Mouse (Mus musculus): ENCODE results near the gene Selenon.
"Not testable (repeated sequence)": the region's sequence is repeated elsewhere in the genome, so short reads cannot be mapped to it uniquely, and the experiment has no call there.

Gene Selenon

GRCm38 (mm10) chr4:134505966-134506594 is 45.9 kb downstream of the Selenon start:
- no peak for DNase-seq (ENCODE audit: low spot score)

DNA sequence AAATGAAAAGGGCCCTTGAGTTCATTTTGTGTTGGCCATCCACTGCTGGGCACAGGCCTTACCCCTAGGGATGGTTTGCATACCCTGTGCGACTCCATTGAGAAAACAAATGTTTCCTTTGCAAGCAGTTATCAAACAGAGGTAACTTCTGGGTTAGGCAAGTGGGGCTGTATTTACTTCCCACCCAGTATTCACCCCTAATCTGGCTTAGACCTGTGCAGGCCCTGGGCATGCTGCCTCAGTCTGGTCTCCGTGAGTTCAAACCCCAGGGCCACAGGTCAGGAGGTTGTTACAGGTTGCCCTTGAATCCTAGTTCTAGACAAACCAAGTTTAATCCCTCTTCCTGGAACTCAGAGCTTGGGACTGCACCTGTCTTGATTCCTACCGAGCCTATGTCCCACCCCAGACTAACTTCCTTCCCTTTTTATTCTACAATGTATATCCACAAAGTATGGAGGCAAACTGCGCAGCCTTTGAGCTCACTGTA is 46.6 kb downstream of the Selenon start:
- no peak for DNase-seq (ENCODE audit: low spot score)

DNA sequence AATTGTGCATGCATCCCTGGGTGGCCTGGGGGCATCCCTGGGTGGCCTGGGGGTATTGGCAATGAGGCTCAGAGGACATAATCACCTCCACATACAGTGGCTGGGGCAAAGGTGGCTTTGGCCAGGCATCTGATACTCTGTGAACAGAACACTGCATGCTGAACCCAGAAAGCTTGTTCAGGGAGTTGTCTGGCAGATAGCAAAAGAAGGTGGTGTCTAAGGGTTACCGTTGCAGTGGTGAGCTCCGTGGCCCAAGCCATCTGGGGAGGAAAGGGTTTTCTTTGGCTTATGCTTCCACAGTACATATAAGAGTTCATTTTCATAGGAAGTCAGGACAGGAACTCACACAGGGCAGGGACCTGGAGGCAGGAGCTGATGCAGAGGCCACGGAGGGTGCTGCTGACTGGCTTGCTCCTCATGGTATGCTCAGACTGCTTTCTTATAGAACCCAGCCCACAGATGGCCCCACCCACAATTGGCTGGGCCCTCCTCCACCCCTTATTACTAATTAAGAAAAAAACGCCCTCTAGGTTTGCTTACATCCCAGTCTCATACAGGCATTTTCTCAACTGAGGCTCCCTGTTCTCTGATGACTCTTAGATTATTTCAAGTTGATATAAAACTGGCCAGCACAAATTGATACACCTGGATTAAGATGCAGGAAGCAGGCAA is 48.1 kb downstream of the Selenon start:
- DNase-seq (ENCODE audit: low spot score): no peak

DNA sequence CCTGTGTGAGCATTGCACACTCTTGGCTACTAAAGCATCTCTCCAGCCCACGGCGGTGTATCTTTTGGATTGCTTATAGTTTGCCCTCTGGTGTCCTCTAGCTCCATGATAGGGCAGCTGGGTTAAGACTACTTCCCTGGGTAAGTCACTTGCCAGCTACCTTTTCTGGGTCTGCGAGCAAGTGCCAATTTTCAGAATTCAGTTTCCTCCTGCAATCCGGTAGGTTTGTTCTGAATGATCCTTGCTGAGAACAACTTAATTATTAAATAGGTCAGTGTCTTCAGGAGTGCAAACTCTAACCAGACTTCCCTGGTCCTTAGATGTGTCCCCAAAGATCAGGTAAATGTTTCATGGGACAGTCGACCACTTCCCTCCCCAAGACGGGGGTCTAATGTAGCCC is 50.9 kb downstream of the Selenon start:
- no peak for DNase-seq (ENCODE audit: low spot score)

DNA sequence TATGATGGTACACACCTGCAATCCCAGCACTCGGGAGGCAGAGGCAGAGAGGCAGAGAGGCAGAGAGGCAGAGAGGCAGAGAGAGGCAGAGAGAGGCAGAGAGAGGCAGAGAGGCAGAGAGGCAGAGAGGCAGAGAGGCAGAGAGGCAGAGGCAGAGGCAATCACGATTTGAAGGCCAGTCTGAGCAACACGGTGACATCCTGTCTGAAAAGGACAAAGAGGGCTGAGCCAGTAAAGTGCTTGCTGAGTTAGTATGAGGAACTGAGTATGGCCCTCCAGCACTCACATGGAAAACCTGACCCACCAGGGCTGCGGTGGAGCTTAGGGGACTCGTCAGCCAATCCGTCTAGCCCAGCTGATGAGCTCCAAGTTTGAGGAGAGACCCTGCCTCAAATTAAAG is 53.0 kb downstream of the Selenon start:
- not testable (repeated sequence) for DNase-seq (ENCODE audit: low spot score)

- no peak for DNase-seq (ENCODE audit: low spot score)
Measured at GRCm38 (mm10) chr4:134497986-134498731, 53.8 kb downstream of the Selenon start.

GRCm38 (mm10) chr4:134497223-134497622 is 54.7 kb downstream of the Selenon start:
- DNase-seq (ENCODE audit: low spot score): no peak

DNA sequence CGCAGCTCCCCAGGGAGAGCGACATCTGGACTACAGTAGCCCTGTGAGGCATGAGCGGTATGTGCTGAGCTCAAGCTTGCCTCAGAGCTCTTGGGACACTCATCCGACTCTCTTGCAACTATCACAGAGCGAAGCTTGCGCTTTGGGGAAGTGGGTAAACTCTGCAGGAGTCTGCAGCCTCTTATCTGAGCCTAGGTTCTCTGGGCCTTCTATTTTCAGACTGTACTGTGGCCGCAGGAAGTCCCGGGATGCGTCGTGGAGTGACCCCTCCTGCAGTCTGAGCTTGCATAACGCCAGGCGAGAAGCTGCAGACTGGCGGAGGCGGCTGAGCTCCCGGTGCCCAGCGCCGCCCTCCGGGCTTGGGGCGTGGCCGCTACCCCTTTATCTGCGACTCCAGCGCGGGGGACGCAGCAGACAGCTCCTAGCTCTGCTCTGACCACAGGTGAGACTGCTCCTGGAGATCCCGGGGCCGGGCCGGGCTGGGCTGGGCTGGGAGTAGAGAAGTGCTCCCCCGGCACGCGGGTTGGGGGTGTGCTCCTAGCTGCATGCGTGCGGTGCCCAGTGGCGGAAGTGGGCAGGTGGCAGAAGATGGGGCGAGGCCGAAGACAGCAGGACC is 55.3 kb downstream of the Selenon start, which contains the start of gene Paqr7:
Gene Paqr7, plus strand, starts transcription at position 103 of the 616 bp plus-strand sequence.
- DNase-seq (ENCODE audit: low spot score): no peak

GRCm38 (mm10) chr4:134495546-134495923 is 56.4 kb downstream of the Selenon start:
- no peak for DNase-seq (ENCODE audit: low spot score)

DNA sequence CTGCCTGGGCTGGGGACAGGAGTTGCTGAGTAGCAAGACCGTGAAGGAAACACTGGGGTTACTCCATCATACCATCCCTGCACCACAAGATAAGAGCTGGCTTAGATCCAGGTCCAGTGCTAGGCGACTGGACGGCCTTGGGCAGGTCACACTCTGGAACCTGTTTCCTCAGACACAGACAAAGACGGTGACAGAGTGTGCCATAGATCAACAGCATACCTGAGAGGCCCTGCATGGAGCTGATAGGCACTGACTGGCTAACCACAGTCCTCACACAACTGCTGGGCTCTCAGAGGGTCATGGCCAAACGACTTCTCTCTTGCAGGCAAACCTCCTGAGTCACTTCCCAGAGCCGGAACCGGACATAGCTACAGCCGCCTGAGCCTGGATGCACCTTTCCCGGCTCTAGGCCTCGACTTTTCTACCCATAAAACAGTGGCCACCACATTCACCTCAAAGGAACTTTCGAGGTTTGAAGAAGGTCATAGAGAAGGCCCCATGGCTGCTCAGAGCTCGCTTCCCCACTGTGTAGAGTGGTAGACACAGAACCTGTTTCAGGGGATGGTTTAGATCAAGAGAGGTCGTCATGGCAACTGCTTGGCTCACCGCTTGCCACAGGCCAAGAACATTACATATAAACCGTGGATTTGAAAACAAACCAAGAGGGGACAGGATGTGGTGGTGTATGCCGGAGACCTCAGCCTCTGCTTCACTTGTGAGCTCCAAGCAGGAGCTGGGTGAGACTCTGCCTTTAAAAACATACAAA is 57.0 kb downstream of the Selenon start:
- DNase-seq (ENCODE audit: low spot score): no peak

GRCm38 (mm10) chr4:134494161-134494560 is 57.8 kb downstream of the Selenon start:
- DNase-seq (ENCODE audit: low spot score): not testable (repeated sequence)

- DNase-seq (ENCODE audit: low spot score): no peak
Measured at GRCm38 (mm10) chr4:134491716-134492115, 60.2 kb downstream of the Selenon start.

DNA sequence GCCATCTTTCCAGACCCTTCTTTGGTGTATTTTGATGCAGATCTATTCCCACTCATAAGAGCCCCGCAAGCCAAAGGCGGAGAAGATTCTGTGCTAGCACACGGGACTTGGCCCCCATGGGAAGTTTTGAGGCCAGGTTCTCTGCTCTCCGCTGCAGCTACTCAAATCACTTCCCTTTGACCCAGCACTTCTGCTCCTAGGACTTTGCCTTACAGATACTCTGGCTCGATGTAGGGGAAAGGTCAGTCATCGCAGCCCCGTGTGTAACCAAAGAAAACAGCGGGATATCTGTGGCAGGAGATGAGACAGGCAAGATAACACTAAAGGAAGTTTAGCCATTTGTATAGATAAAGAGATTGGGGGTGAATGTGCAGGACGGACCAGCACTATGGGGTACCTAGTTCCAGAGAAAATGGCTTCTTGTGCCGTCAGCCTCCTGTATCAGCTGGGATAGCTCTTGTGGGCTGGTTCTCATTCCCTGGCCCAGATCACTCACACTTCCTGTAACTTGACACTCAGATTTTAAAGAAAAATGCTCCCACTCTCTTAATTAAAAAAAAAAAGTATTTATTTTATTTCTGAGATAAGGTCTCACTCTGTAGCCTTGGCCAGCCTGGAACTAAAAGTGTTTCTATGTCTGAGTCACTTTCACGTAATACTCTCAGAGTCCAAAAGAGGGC is 61.8 kb downstream of the Selenon start:
- no peak for DNase-seq (ENCODE audit: low spot score)

- DNase-seq (ENCODE audit: low spot score): no peak
Measured at GRCm38 (mm10) chr4:134488211-134488610, 63.8 kb downstream of the Selenon start.

Measured in layer of hippocampus, adult 9-10 months (tissue).